Mouse (Mus musculus): Measurements from ENCODE around the gene Zfp366. TPM values are rescaled to one million over a fixed set of nuclear protein-coding genes. Genes with fewer than 3 reads are reported as not detected.

Zfp366 gene
- polyA plus RNA-seq, 1 experiment from 2014 or later: 1.2 TPM

DNA sequence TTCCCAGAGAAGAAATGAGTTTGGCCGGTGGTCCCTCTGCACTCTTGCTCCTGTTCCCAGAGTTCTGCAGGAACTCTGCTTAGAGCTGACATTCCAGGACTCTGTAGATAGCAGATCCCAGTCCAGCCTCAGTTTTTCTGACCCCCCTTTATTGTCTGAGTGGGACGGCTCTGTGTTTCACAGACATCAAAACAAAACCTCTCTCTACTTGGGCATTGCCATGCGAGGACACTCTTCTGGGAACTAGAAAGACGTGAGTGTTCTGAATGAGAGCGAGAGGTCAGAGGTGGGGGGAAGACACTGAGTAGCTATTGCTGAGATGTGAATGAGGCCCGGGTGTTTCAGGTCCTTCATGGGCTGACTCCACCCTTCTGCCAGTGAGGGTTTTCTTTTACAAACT lies 55.1 kb downstream of the Zfp366 start:
- no peak for TF ChIP-seq CTCF (IDR thresholded peaks at IDR 0.05; ENCODE audit: low read depth)
- Histone ChIP-seq H3K27me3 (ENCODE audit: insufficient read depth, low read length) (no peaks in the 10 kb centered on the region), H3K27ac (peak overlapping the region; percentile 95), H3K4me3 (replicated peaks; ENCODE audit: low read depth, low read length) (no peak overlapping the region), H3K9me3 (replicated peaks; ENCODE audit: low read length) (no peaks in the 10 kb centered on the region), H3K4me1 (replicated peaks; ENCODE audit: insufficient read depth, low read length) (peaks cover 18% of the 10 kb centered on the region), H3K36me3 (ENCODE audit: insufficient read depth, low read length) (no peaks in the 10 kb centered on the region), H3K4me2 (ENCODE audit: low read length) (no peak overlapping the region), H3K9ac (ENCODE audit: low read depth, low read length) (no peak overlapping the region)
- WGBS: 38% methylated on average over 6 of the region's 6 CpGs
- ATAC-seq (replicated peaks; ENCODE audit: low FRiP score, low read depth) (no peak), DNase-seq (ENCODE audit: low spot score) (peak; percentile 54)

GRCm38 (mm10) chr13:99241984-99242383 lies 57.4 kb downstream of the Zfp366 start:
- no peak for DNase-seq (ENCODE audit: low spot score)
- H3K27ac ChIP-seq: no peak overlapping the region
- no peak overlapping the region for H3K9ac ChIP-seq (ENCODE audit: low read depth, low read length)
- no peak overlapping the region for H3K4me2 ChIP-seq (ENCODE audit: low read length)
- peaks cover 7% of the 10 kb centered on the region for H3K4me1 ChIP-seq (replicated peaks; ENCODE audit: insufficient read depth, low read length)
- H3K27me3 ChIP-seq (ENCODE audit: insufficient read depth, low read length): no peaks in the 10 kb centered on the region
- H3K36me3 ChIP-seq (ENCODE audit: insufficient read depth, low read length): no peaks in the 10 kb centered on the region
- WGBS: 79% methylated on average over 3 of the region's 3 CpGs
- H3K4me3 ChIP-seq (replicated peaks; ENCODE audit: low read depth, low read length): no peak overlapping the region
- TF ChIP-seq CTCF (IDR thresholded peaks at IDR 0.05; ENCODE audit: low read depth): no peak
- no peaks in the 10 kb centered on the region for H3K9me3 ChIP-seq (replicated peaks; ENCODE audit: low read length)
- no peak for ATAC-seq (replicated peaks; ENCODE audit: low FRiP score, low read depth)

- ATAC-seq (replicated peaks; ENCODE audit: low FRiP score, low read depth): no peak
- Histone ChIP-seq H3K4me3 (replicated peaks; ENCODE audit: low read depth, low read length) (no peak overlapping the region), H3K27me3 (ENCODE audit: insufficient read depth, low read length) (no peaks in the 10 kb centered on the region), H3K4me1 (replicated peaks; ENCODE audit: insufficient read depth, low read length) (peaks cover 4% of the 10 kb centered on the region), H3K4me2 (ENCODE audit: low read length) (no peak overlapping the region), H3K36me3 (ENCODE audit: insufficient read depth, low read length) (no peaks in the 10 kb centered on the region), H3K9ac (ENCODE audit: low read depth, low read length) (no peak overlapping the region), H3K9me3 (replicated peaks; ENCODE audit: low read length) (no peaks in the 10 kb centered on the region), H3K27ac (no peak overlapping the region; the same call in 1 of the 2 replicates)
- no peak for DNase-seq (ENCODE audit: low spot score)
- WGBS: 67% methylated on average over 4 of the region's 4 CpGs
- TF ChIP-seq CTCF (IDR thresholded peaks at IDR 0.05; ENCODE audit: low read depth): no peak
Measured at GRCm38 (mm10) chr13:99242895-99243294, 58.3 kb downstream of the Zfp366 start.

GRCm38 (mm10) chr13:99243831-99244230 lies 59.2 kb downstream of the Zfp366 start:
- Histone ChIP-seq H3K36me3 (ENCODE audit: insufficient read depth, low read length) (no peaks in the 10 kb centered on the region), H3K9ac (ENCODE audit: low read depth, low read length) (no peak overlapping the region), H3K27me3 (ENCODE audit: insufficient read depth, low read length) (no peaks in the 10 kb centered on the region), H3K9me3 (replicated peaks; ENCODE audit: low read length) (no peaks in the 10 kb centered on the region), H3K4me3 (replicated peaks; ENCODE audit: low read depth, low read length) (no peak overlapping the region), H3K4me1 (replicated peaks; ENCODE audit: insufficient read depth, low read length) (peaks cover 4% of the 10 kb centered on the region), H3K4me2 (ENCODE audit: low read length) (no peak overlapping the region), H3K27ac (no peak overlapping the region)
- DNase-seq (ENCODE audit: low spot score) (no peak), ATAC-seq (replicated peaks; ENCODE audit: low FRiP score, low read depth) (no peak)
- TF ChIP-seq CTCF (IDR thresholded peaks at IDR 0.05; ENCODE audit: low read depth): no peak
- 87% methylated on average over 9 of the region's 9 CpGs for WGBS

DNA sequence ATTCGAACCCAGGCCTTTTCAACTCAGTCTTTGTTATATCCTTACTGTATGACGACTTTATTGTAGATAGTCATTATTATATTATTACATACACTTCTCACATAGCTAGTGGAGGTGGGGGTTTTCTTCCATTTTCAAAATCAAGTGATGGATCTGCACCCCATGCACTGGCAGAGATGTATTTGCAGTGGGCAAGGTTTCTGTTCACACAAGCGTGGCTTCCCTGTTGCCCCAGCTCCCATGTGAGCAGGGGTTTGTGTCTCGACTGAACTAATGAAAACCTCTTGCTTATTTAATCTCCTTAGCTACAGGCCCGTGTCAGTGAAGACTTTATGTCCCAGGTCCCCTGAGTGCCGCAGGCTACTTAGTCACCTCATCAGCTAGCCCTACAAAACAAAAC lies 59.8 kb downstream of the Zfp366 start:
- no peaks in the 10 kb centered on the region for H3K27me3 ChIP-seq (ENCODE audit: insufficient read depth, low read length)
- no peak for DNase-seq (ENCODE audit: low spot score)
- no peak overlapping the region for H3K9ac ChIP-seq (ENCODE audit: low read depth, low read length)
- H3K36me3 ChIP-seq (ENCODE audit: insufficient read depth, low read length): no peaks in the 10 kb centered on the region
- WGBS: 63% methylated on average over 6 of the region's 6 CpGs
- no peaks in the 10 kb centered on the region for H3K9me3 ChIP-seq (replicated peaks; ENCODE audit: low read length)
- TF ChIP-seq CTCF (IDR thresholded peaks at IDR 0.05; ENCODE audit: low read depth): no peak
- no peak for ATAC-seq (replicated peaks; ENCODE audit: low FRiP score, low read depth)
- no peak overlapping the region for H3K27ac ChIP-seq
- H3K4me1 ChIP-seq (replicated peaks; ENCODE audit: insufficient read depth, low read length): no peaks in the 10 kb centered on the region; the same call in none of the 2 replicates
- H3K4me3 ChIP-seq (replicated peaks; ENCODE audit: low read depth, low read length): no peak overlapping the region
- no peak overlapping the region for H3K4me2 ChIP-seq (ENCODE audit: low read length)

GRCm38 (mm10) chr13:99244896-99245295 lies 60.3 kb downstream of the Zfp366 start:
- H3K4me2 ChIP-seq (ENCODE audit: low read length): no peak overlapping the region
- H3K4me3 ChIP-seq (replicated peaks; ENCODE audit: low read depth, low read length): no peak overlapping the region
- DNase-seq (ENCODE audit: low spot score): no peak
- 50% methylated on average over 3 of the region's 3 CpGs for WGBS
- H3K27me3 ChIP-seq (ENCODE audit: insufficient read depth, low read length): no peaks in the 10 kb centered on the region
- H3K27ac ChIP-seq: no peak overlapping the region
- no peak overlapping the region for H3K9ac ChIP-seq (ENCODE audit: low read depth, low read length)
- no peaks in the 10 kb centered on the region for H3K9me3 ChIP-seq (replicated peaks; ENCODE audit: low read length)
- no peaks in the 10 kb centered on the region; the same call in 1 of the 2 replicates for H3K4me1 ChIP-seq (replicated peaks; ENCODE audit: insufficient read depth, low read length)
- H3K36me3 ChIP-seq (ENCODE audit: insufficient read depth, low read length): no peaks in the 10 kb centered on the region
- no peak for ATAC-seq (replicated peaks; ENCODE audit: low FRiP score, low read depth)
- TF ChIP-seq CTCF (IDR thresholded peaks at IDR 0.05; ENCODE audit: low read depth): no peak

DNA sequence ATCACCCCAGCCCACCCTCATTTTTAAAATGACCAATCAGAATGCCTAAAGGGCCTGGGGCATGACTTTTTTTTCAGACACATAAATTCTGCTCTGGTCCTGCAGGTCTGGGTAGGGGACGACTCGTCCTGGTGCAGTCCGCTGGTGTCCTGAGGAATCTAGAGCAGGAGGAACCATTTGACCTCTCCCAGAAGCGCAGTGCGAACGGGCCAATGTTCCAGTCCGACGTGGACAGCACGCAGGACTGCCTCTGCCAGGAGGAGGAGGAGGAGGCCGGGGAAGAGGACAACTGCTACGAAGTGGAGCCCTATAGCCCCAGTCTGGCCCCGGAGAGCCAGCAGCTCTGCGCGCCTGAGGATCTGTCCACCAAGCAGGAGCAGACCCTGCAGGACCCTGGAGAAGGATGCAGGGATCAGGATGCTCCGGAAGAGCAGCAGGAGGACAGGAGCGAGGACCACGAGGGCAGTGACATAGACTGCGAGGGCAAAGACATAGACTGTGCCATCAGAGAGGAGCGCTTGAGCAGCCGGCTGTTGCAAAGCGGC lies 61.4 kb downstream of the Zfp366 start:
- H3K4me1 ChIP-seq (replicated peaks; ENCODE audit: insufficient read depth, low read length): peaks cover 3% of the 10 kb centered on the region; the same call in 1 of the 2 replicates
- no peak overlapping the region for H3K4me2 ChIP-seq (ENCODE audit: low read length)
- 67% methylated on average over 21 of the region's 21 CpGs for WGBS
- DNase-seq (ENCODE audit: low spot score): no peak
- no peak overlapping the region for H3K4me3 ChIP-seq (replicated peaks; ENCODE audit: low read depth, low read length)
- no peak overlapping the region for H3K27ac ChIP-seq
- TF ChIP-seq CTCF (IDR thresholded peaks at IDR 0.05; ENCODE audit: low read depth): no peak
- no peaks in the 10 kb centered on the region for H3K36me3 ChIP-seq (ENCODE audit: insufficient read depth, low read length)
- H3K9me3 ChIP-seq (replicated peaks; ENCODE audit: low read length): no peaks in the 10 kb centered on the region
- no peak for ATAC-seq (replicated peaks; ENCODE audit: low FRiP score, low read depth)
- H3K27me3 ChIP-seq (ENCODE audit: insufficient read depth, low read length): no peaks in the 10 kb centered on the region
- no peak overlapping the region for H3K9ac ChIP-seq (ENCODE audit: low read depth, low read length)
